Mouse (Mus musculus) liver, embryonic 12.5 days (tissue): Measurements from ENCODE around the gene Sdhaf1. TPM values are rescaled to one million over a fixed set of nuclear protein-coding genes. Genes with fewer than 3 reads are reported as not detected.

Experiments
- ATAC-seq: fragments of 200-750 bp; cut with Nextera tagmentation; 2 replicates; pipeline ENCODE4 v1.8.0; 2017; ENCODE audit warnings: moderate number of reproducible peaks, mild to moderate bottlenecking, moderate library complexity
- H3K27ac ChIP-seq: fragments of 300-500 bp; sonication (generic); 2 replicates; pipeline ENCODE4 v1.5.1; 2016; ENCODE audit warnings: mild to moderate bottlenecking
- H3K27me3 ChIP-seq: fragments of 300-500 bp; sonication (generic); replicated peaks from 2 replicates; pipeline ENCODE4 v1.6.1; 2016; ENCODE audit warnings: mild to moderate bottlenecking, moderate library complexity
- H3K36me3 ChIP-seq: fragments of 300-500 bp; sonication (generic); 2 replicates; pipeline ENCODE4 v1.6.1; 2016; ENCODE audit warnings: mild to moderate bottlenecking, moderate library complexity
- H3K4me1 ChIP-seq: fragments of 300-500 bp; sonication (generic); 2 replicates; pipeline ENCODE4 v1.6.1; 2016
- H3K4me2 ChIP-seq: fragments of 300-500 bp; sonication (generic); 2 replicates; pipeline ENCODE4 v1.6.1; 2016; ENCODE audit warnings: mild to moderate bottlenecking, moderate library complexity
- H3K4me3 ChIP-seq: fragments of 300-500 bp; sonication (generic); 2 replicates; pipeline ENCODE4 v1.5.1; 2016; ENCODE audit warnings: mild to moderate bottlenecking, moderate library complexity
- H3K9ac ChIP-seq: fragments of 300-500 bp; sonication (generic); 2 replicates; pipeline ENCODE4 v1.6.1; 2016; ENCODE audit warnings: mild to moderate bottlenecking, moderate library complexity
- H3K9me3 ChIP-seq: fragments of 300-500 bp; sonication (generic); replicated peaks from 2 replicates; pipeline ENCODE4 v1.6.1; 2016; ENCODE audit warnings: mild to moderate bottlenecking, moderate library complexity
- WGBS: fragments of 180-500 bp; shearing (Covaris S2); methylation state at CpG from one replicate; pipeline ENCODE4 v1.1.7; 2016; ENCODE audit not compliant: insufficient replicate concordance; 5-methylcytosine and 5-hydroxymethylcytosine counted together
- polyA plus RNA-seq: library from polyadenylated mRNA; unstranded; fragments of >200 nt; fragmentation: Nextera tagmentation; extraction: Ambion mirVana; gene quantifications from 2 replicates; pipeline ENCODE4 v1.2.1, GENCODE M21; 2016

Sdhaf1 gene
- polyA plus RNA-seq, 1 experiment from 2014 or later = 8.1 TPM

DNA sequence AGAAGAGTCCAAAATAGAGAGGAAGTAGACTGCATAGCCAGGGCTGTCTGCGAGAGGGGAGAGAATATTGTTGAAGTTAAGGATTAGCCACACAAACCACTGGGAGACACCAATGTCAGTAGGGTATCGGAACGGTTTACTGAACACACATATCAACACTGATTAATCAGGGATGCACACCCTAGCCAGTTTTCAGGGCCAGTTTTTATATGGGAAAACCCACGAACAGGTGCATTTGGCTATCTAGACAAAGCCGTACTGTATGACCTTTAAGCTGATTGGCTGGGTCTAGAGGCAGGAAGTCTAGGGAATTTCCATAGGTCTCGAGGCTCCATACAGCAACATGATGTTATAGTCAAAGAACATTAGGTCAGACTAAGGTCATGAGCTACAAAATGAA lies 830 bp downstream of the Sdhaf1 start:
- peaks cover 32% of the 10 kb centered on the region for H3K4me1 ChIP-seq
- H3K4me2 ChIP-seq = peak overlapping the region; percentile 94
- peak overlapping the region; percentile 65 for H3K9ac ChIP-seq
- 0 out of 2 replicates have a peak, but pooled peaks have one; percentile 1 for ATAC-seq
- H3K27ac ChIP-seq = peak overlapping the region; percentile 87
- peaks cover 12% of the 10 kb centered on the region for H3K27me3 ChIP-seq
- H3K4me3 ChIP-seq = peak overlapping the region; percentile 82
- WGBS = 11% methylated on average over 6 of the region's 6 CpGs
- H3K9me3 ChIP-seq = no peaks in the 10 kb centered on the region
- H3K36me3 ChIP-seq = no peaks in the 10 kb centered on the region

GRCm38 (mm10) chr7:30322285-30322667 lies 1.4 kb downstream of the Sdhaf1 start:
- no peaks in the 10 kb centered on the region for H3K36me3 ChIP-seq
- peaks cover 6% of the 10 kb centered on the region for H3K27me3 ChIP-seq
- peaks cover 32% of the 10 kb centered on the region for H3K4me1 ChIP-seq
- H3K4me3 ChIP-seq = peak overlapping the region; percentile 82
- peak overlapping the region; percentile 94 for H3K4me2 ChIP-seq
- peak; percentile 97 for ATAC-seq
- WGBS = 0% methylated on average over 20 of the region's 20 CpGs
- peak overlapping the region; percentile 86 for H3K9ac ChIP-seq
- H3K27ac ChIP-seq = peak overlapping the region; percentile 87
- H3K9me3 ChIP-seq = no peaks in the 10 kb centered on the region

DNA sequence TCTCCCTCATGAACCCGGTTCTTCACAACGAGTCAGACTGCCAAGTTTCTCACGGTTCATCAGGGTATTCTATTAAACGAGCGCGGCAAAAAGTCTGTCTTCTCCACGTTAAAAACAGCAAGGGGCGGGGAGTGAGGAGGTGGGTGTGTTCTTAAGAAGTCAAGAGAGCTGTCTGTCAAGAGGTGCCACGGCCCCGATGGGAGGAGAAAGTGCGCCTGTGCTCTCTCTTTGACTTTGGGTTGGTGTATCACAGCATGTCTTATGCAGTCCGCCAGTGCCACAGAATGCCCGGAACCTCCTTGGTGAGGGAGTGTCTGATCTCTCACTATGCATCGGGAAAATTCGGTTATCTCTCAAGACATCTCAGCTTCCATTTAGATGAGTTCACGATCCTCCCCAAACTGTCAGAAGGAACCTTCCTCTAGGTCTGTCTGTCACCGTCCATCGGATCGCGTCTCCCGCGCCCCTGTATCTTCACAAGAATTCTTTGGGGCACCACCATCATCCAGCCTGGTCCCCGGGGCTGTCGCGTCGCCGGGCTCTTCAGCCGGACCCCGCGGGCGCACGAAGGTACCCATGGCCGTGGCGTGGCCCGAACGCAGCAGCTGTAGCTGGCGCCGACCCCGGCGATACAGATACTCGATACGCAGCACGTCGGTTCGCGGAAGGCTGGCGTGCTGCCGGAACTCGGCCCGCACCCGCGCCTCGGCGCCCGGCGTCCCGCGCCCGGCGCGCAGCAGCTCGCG lies 2.0 kb downstream of the Sdhaf1 start, which contains the start of gene E130208F15Rik:
E130208F15Rik (plus strand) TSS at position 202 of the 746 bp plus-strand sequence.
- peaks cover 32% of the 10 kb centered on the region for H3K4me1 ChIP-seq
- peak; percentile 72 for ATAC-seq
- H3K9ac ChIP-seq = peak within 1 kb of the TSS; percentile 86
- peak within 1 kb of the TSS; percentile 82 for H3K4me3 ChIP-seq
- H3K27me3 ChIP-seq = peaks cover 3% of the 10 kb centered on the region; the same call in 1 of the 2 replicates
- under 1% methylated on average over 63 of the region's 63 CpGs for WGBS
- no peaks in the 10 kb centered on the region for H3K36me3 ChIP-seq
- H3K4me2 ChIP-seq = peak within 1 kb of the TSS; percentile 94
- no peaks in the 10 kb centered on the region for H3K9me3 ChIP-seq
- peak within 1 kb of the TSS; percentile 87 for H3K27ac ChIP-seq

DNA sequence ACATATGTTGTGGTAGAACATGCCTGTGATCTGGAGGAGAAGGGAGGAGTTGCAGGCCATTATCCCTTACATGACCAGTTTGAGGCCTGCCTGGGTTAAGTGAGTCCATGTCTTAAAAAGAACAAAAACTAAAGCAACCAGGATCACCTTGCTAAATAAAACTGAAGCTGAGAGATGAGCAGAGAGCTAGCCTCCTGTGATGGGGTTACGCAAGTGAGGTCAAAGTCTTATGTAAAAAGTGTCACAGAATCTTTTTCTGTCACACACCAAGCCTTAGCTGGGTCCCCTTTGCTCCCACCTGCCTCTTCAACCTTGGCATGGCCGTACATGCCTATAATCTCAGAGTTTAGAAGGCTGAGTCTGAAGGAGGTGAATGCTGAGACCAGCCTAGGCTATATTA lies 2.7 kb downstream of the Sdhaf1 start:
- WGBS = 79% methylated on average over 2 of the region's 2 CpGs
- peak overlapping the region; percentile 86 for H3K9ac ChIP-seq

GRCm38 (mm10) chr7:30318142-30318541 lies 5.6 kb downstream of the Sdhaf1 start:
- Histone ChIP-seq H3K27ac (no peak overlapping the region), H3K9ac (no peak overlapping the region), H3K9me3 (no peaks in the 10 kb centered on the region), H3K36me3 (no peaks in the 10 kb centered on the region), H3K4me3 (no peak overlapping the region), H3K27me3 (no peaks in the 10 kb centered on the region), H3K4me2 (no peak overlapping the region), H3K4me1 (peaks cover 41% of the 10 kb centered on the region)
- no peak for ATAC-seq
- WGBS = 80% methylated on average over 3 of the region's 3 CpGs

More for the DNA sequence above, 2.7 kb downstream of the Sdhaf1 start:
- H3K4me1 ChIP-seq = peaks cover 32% of the 10 kb centered on the region
- H3K27me3 ChIP-seq = peaks cover 3% of the 10 kb centered on the region; the same call in 1 of the 2 replicates
- H3K36me3 ChIP-seq = no peaks in the 10 kb centered on the region
- ATAC-seq = no peak
- peak overlapping the region; percentile 94 for H3K4me2 ChIP-seq
- no peaks in the 10 kb centered on the region for H3K9me3 ChIP-seq
- no peak overlapping the region for H3K27ac ChIP-seq
- H3K4me3 ChIP-seq = peak overlapping the region; percentile 82

- Histone ChIP-seq H3K27me3 (no peaks in the 10 kb centered on the region), H3K4me3 (peak overlapping the region; percentile 26; the same call in 1 of the 2 replicates), H3K27ac (no peak overlapping the region), H3K9me3 (no peaks in the 10 kb centered on the region), H3K9ac (no peak overlapping the region), H3K36me3 (peaks cover 8% of the 10 kb centered on the region; the same call in 1 of the 2 replicates), H3K4me2 (peak overlapping the region; percentile 46), H3K4me1 (peaks cover 27% of the 10 kb centered on the region)
- WGBS = 52% methylated on average over 13 of the region's 13 CpGs
- ATAC-seq = no peak
These were observed 7.9 kb downstream of the Sdhaf1 start for GRCm38 (mm10) chr7:30315559-30316529.

DNA sequence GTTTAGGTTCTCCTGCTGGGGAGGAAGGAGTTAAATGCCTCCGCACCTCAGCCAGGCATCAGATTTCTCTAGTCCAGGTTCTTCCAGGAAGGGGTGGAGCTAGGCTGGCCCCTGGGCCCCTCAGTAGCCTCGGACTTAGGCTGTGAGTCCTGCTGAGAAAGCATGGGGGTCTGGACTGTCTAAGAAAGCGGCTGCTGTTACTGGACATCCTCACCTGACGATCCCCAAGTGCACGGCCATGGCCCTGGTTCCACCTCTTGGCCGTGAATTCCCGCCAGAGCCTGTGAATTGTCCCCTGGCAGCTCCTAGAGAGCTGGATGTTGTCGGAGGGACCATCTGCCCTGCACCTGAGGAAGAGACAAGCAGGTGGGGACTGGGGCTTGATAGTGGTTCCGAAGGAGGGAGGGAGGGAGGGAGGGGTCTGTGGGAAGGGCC lies 9.0 kb downstream of the Sdhaf1 start, which contains the start of gene Syne4:
Syne4 (plus strand) TSS at position 87 of the 435 bp plus-strand sequence.
- H3K9ac ChIP-seq = peak within 1 kb of the TSS; percentile 10; the same call in 1 of the 2 replicates
- 11% methylated on average over 9 of the region's 9 CpGs for WGBS
- no peaks in the 10 kb centered on the region for H3K27me3 ChIP-seq
- no peaks in the 10 kb centered on the region for H3K9me3 ChIP-seq
- no peak within 1 kb of the TSS for H3K27ac ChIP-seq
- peak; percentile 11; the same call in 1 of the 2 replicates for ATAC-seq
- peak within 1 kb of the TSS; percentile 46 for H3K4me2 ChIP-seq
- H3K4me1 ChIP-seq = peaks cover 20% of the 10 kb centered on the region
- H3K4me3 ChIP-seq = peak within 1 kb of the TSS; percentile 26
- H3K36me3 ChIP-seq = peaks cover 12% of the 10 kb centered on the region; the same call in 1 of the 2 replicates

DNA sequence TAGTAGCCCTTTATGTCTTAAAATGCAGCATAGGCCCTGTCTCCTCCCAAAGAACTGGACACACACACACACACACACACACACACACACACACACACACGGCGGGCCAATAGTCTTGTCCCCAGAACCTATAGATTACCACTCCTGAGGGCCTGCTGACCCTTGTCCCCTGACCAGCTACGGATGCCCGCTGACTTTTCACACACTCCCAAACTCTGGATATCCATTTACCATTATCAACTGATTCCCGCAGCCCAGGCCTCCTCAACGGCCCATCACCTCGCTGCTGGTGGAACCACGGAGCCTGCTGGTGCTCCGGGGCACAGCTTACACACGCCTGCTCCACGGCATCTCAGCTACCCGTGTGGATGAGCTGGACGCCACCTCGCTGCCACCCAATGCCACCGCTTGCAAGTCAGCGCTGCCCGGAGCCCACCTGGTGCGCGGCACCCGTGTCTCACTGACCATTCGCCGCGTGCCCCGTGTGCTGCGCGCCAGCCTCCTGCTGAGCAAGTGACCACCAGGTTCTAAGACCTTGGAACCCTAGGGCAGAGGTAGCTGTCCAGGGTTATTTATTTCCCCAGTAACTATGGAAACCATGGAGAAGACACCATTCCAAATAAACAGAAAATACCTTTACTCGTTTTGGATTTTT lies 9.9 kb downstream of the Sdhaf1 start:
- Histone ChIP-seq H3K4me2 (peak overlapping the region; percentile 42), H3K4me3 (peak overlapping the region; percentile 17; the same call in 1 of the 2 replicates), H3K9ac (no peak overlapping the region), H3K27me3 (no peaks in the 10 kb centered on the region), H3K9me3 (no peaks in the 10 kb centered on the region), H3K27ac (no peak overlapping the region), H3K4me1 (peaks cover 26% of the 10 kb centered on the region), H3K36me3 (peaks cover 12% of the 10 kb centered on the region; the same call in 1 of the 2 replicates)
- WGBS = 59% methylated on average over 27 of the region's 27 CpGs
- no peak for ATAC-seq

- H3K4me2 ChIP-seq = no peak overlapping the region
- no peak for ATAC-seq
- H3K9me3 ChIP-seq = no peaks in the 10 kb centered on the region
- H3K27me3 ChIP-seq = no peaks in the 10 kb centered on the region
- 75% methylated on average over 12 of the region's 12 CpGs for WGBS
- H3K36me3 ChIP-seq = peaks cover 12% of the 10 kb centered on the region; the same call in 1 of the 2 replicates
- H3K4me1 ChIP-seq = peaks cover 30% of the 10 kb centered on the region
- H3K4me3 ChIP-seq = no peak overlapping the region
- H3K9ac ChIP-seq = no peak overlapping the region
- no peak overlapping the region for H3K27ac ChIP-seq
These were observed 13.6 kb downstream of the Sdhaf1 start for GRCm38 (mm10) chr7:30310136-30310535.

GRCm38 (mm10) chr7:30309395-30310129 lies 14.1 kb downstream of the Sdhaf1 start:
- WGBS = 45% methylated on average over 15 of the region's 15 CpGs
- peaks cover 12% of the 10 kb centered on the region; the same call in 1 of the 2 replicates for H3K36me3 ChIP-seq
- H3K4me3 ChIP-seq = peak overlapping the region; percentile 67
- H3K27me3 ChIP-seq = no peaks in the 10 kb centered on the region
- H3K27ac ChIP-seq = no peak overlapping the region
- H3K9ac ChIP-seq = peak overlapping the region; percentile 67; the same call in 1 of the 2 replicates
- H3K4me2 ChIP-seq = peak overlapping the region; percentile 88
- no peaks in the 10 kb centered on the region for H3K9me3 ChIP-seq
- H3K4me1 ChIP-seq = peaks cover 24% of the 10 kb centered on the region
- no peak for ATAC-seq
